Mouse (Mus musculus) kidney, adult 2 months (tissue): ENCODE data around the gene Cd34.

Experiments used
- CTCF ChIP-seq: fragments of 200-500 bp; conservative IDR thresholded peaks from 2 replicates; pipeline ENCODE4 v1.5.1; 2011; ENCODE audit warnings: low read depth, mild to moderate bottlenecking, control low read depth, low read length, moderate library complexity, mixed read lengths; ENCODE audit not compliant: insufficient read depth, insufficient read length
- POLR2A ChIP-seq: fragments of 200-500 bp; IDR thresholded peaks from one replicate; pipeline ENCODE4 v1.6.1; 2011; ENCODE audit warnings: low read depth, low read length, control low read depth

DNA sequence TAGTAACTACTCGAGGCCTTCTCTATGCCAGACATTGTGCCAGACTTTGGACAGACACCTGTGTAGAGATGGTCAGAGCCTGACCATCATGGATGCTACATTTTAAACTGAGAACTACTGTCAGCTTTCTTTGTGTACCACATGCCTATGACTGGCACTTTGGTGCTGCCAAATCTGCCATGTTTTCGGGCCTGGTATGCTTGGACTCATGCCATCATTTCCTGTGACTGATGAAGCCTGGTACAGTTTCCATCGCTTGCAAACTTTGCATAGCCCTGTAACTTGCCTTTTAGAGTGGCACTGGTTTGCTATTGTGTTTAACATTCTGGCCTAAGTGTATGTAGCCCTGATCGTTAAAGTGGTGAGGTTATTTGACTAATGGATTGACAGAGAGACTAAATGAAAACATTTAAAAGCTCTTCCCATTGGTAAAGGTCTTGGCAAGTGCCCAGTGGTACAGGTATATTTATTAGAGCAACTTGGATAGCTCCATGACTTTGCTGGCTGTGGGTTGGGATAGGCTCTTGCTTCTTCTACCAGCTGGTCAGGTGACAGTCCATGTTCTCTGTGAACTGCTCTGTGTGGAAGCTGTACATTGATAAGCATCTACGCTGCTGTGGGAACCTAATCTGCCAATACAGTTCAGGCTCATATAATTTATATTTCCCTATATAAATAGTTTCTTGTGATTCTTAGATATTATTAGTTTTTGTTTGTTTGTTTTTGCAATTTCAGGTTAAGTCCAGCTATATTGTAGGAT is 44.5 kb downstream of the Cd34 start:
- TF ChIP-seq POLR2A (no peak), CTCF (no peak)
